Mouse (Mus musculus) limb, embryonic 14.5 days (tissue): ENCODE measurements around the gene Ddx3x. TPM values are rescaled to one million over a fixed set of nuclear protein-coding genes. Genes with fewer than 3 reads are reported as not detected.
"Not testable (repeated sequence)": the region's sequence is repeated elsewhere in the genome, so short reads cannot be mapped to it uniquely, and the experiment has no call there.

Experiments
- ATAC-seq: fragments of 200-750 bp; cut with Nextera tagmentation; 2 replicates; pipeline ENCODE4 v1.8.0; 2017; ENCODE audit warnings: low read depth, moderate number of reproducible peaks, moderate TSS enrichment; ENCODE audit not compliant: low FRiP score
- DNase-seq: peaks from one replicate; pipeline ENCODE4 v3.0.0-alpha.2; 2015; ENCODE audit warnings: low spot score
- H3K27ac ChIP-seq: fragments of 300-500 bp; sonication (generic); replicated peaks from 2 replicates; pipeline ENCODE4 v1.5.1; 2014; ENCODE audit warnings: low read depth, mild to moderate bottlenecking, low read length, moderate library complexity, mixed read lengths
- H3K27me3 ChIP-seq: fragments of 300-500 bp; sonication (generic); 2 replicates; pipeline ENCODE4 v1.6.1; 2014; ENCODE audit warnings: low read length, mixed read lengths; ENCODE audit not compliant: control insufficient read depth, insufficient read depth
- H3K36me3 ChIP-seq: fragments of 300-500 bp; sonication (generic); 2 replicates; pipeline ENCODE4 v1.6.1; 2014; ENCODE audit warnings: mild to moderate bottlenecking, low read length, moderate library complexity, mixed read lengths; ENCODE audit not compliant: control insufficient read depth, insufficient read depth
- H3K4me1 ChIP-seq: fragments of 300-500 bp; sonication (generic); 2 replicates; pipeline ENCODE4 v1.6.1; 2014; ENCODE audit warnings: antibody characterized with exemption, low read length, mixed read lengths; ENCODE audit not compliant: control insufficient read depth, insufficient read depth
- H3K4me2 ChIP-seq: fragments of 300-500 bp; sonication (generic); replicated peaks from 2 replicates; pipeline ENCODE4 v1.6.1; 2014; ENCODE audit warnings: low read depth, mild to moderate bottlenecking, low read length, moderate library complexity; ENCODE audit not compliant: severe bottlenecking
- H3K4me3 ChIP-seq: fragments of 300-500 bp; sonication (generic); replicated peaks from 2 replicates; pipeline ENCODE4 v1.5.1; 2014; ENCODE audit warnings: low read length
- H3K9ac ChIP-seq: fragments of 300-500 bp; sonication (generic); 2 replicates; pipeline ENCODE4 v1.6.1; 2014; ENCODE audit warnings: mild to moderate bottlenecking, low read depth, low read length, moderate library complexity; ENCODE audit not compliant: severe bottlenecking
- H3K9me3 ChIP-seq: fragments of 300-500 bp; sonication (generic); 2 replicates; pipeline ENCODE4 v1.6.1; 2016; ENCODE audit warnings: low read length; ENCODE audit not compliant: control insufficient read depth
- POLR2A ChIP-seq: fragments of 200-500 bp; IDR thresholded peaks from 2 replicates; pipeline ENCODE4 v1.8.0; 2012; ENCODE audit warnings: inconsistent platforms, mild to moderate bottlenecking, moderate library complexity, borderline replicate concordance; ENCODE audit not compliant: insufficient read depth, insufficient read length; ENCODE audit errors: extremely low read depth
- WGBS: fragments of 180-500 bp; shearing (Covaris S2); extraction: QIAGEN DNeasy Blood & Tissue Kit; methylation state at CpG from one replicate; pipeline ENCODE4 v1.1.7; 2014; 5-methylcytosine and 5-hydroxymethylcytosine counted together
- polyA plus RNA-seq, 2 experiments: library from polyadenylated mRNA; depleted of rRNA in 1 of 2; stranded (reverse) in 1 of 2; unstranded in 1 of 2; fragments of >200 nt; fragmentation: Nextera tagmentation in 1 of 2; extraction: Ambion mirVana in 1 of 2; gene quantifications; 2 replicates each; pipeline versions ENCODE4 v1.2.1 to v1.2.3; 2012 to 2014

Ddx3x gene
- polyA plus RNA-seq (2012; rRNA removed), result 91.4 and 100 TPM in 2 replicates
- polyA plus RNA-seq (2014; fragmentation: Nextera tagmentation; extraction: Ambion mirVana), result 126 and 159 TPM in 2 replicates

DNA sequence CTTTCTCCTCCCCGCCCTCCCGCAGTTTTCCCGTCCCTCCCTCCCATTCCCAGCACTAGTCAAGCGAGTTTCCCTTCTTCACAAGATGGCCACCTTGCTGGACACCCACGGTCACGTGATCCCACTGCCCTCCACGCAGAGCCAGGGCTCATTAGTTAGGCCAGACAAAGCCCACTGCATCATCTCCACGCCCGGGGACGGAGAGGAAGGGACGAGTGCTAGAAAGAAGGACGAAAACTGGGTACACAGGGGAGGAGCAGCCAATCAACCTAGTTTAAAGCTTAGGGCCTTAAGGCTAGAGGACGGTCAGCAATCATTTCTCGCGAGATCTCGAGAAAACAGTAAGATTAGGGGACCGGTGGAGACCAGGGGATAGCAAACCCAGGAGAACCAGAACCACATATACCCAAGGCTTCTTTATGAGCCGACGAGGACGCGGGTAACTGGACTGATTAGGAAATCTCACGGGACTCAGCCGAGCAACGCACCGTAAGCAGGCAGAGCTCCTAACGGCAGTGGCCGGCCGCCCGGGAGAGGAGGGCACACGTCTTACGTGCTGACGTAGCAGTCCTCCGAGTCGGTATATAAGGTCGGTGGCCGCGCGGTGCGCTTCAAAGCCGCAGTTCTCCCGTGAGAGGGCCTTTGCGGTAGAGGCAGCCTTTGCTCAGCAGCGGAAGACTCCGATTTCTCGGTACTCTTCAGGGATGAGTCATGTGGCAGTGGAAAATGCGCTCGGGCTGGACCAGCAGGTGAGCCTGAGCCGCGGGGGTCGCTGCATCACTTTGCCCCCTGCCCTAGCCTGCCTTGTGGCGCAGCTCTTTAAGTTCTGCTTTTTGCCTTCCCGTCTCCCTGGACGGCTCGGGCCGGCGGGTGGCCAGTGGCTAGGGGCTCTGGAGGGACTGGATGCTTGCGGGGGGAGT, at the start of gene Ddx3x:
Gene Ddx3x, plus strand, starts transcription at position 562 of the 920 bp plus-strand sequence.
- Histone ChIP-seq H3K27ac (peak within 1 kb of the TSS; percentile 99), H3K9me3 (no peaks in the 10 kb centered on the region), H3K4me1 (no peaks in the 10 kb centered on the region), H3K4me2 (peak within 1 kb of the TSS; percentile 70), H3K9ac (peak within 1 kb of the TSS; percentile 99), H3K36me3 (peaks cover 17% of the 10 kb centered on the region), H3K27me3 (no peaks in the 10 kb centered on the region), H3K4me3 (peak within 1 kb of the TSS; percentile 87)
- 3% methylated on average over 52 of the region's 57 CpGs for WGBS
- peak; percentile 89 for DNase-seq
- TF ChIP-seq POLR2A, result peak; percentile 98; the same call in 1 of the 2 replicates
- peak; percentile 92 for ATAC-seq

DNA sequence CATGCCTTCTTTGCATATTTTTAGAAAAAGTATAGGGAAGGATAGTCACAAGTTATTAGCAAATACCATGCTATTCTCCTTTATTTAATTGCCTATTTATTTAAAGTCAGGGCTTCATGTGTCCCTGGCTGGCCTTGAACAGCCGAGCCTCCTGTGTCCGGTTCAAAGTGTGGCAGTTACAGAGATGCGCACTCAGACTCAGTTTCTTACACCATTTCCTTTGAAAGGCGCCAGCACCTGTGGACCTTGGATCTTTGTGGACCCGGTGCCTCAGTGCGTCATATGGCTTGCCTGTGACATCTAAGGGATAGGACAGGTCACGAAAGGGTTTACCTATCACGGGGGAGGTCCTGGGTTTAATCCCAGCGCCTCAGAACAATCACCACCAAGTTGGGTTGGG, 49.5 kb upstream of the Ddx3x start:
- peak overlapping the region; percentile 24 for H3K4me3 ChIP-seq
- no peaks in the 10 kb centered on the region for H3K9me3 ChIP-seq
- H3K4me2 ChIP-seq, result peak overlapping the region; percentile 49
- H3K27me3 ChIP-seq, result no peaks in the 10 kb centered on the region
- H3K9ac ChIP-seq, result peak overlapping the region; percentile 44; the same call in 1 of the 2 replicates
- 39% methylated on average over 9 of the region's 9 CpGs for WGBS
- no peaks in the 10 kb centered on the region for H3K36me3 ChIP-seq
- peak overlapping the region; percentile 80 for H3K27ac ChIP-seq
- TF ChIP-seq POLR2A, result no peak
- DNase-seq (no peak), ATAC-seq (no peak)
- H3K4me1 ChIP-seq, result no peaks in the 10 kb centered on the region

DNA sequence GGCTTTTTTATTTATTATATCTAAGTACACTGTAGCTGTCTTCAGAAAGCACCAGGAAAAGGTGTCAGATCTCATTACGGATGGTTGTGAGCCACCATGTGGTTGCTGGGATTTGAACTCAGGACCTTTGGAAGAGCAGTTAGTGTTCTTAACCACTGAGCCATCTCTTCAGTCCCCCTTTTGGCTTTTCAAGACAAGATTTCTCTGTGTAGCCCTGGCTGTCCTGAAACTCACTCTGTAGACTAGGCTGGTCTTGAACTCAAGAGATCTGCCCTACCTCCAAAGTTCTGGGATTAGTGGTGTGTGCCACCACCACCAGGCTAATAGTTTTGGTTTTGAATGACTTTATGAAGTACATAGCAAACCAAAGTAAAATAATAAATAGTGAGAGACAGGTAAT, 47.9 kb upstream of the Ddx3x start:
- WGBS, result 80% methylated on average over 1 of the region's 1 CpGs
- not testable (repeated sequence) for H3K4me2 ChIP-seq, H3K27me3 ChIP-seq

DNA sequence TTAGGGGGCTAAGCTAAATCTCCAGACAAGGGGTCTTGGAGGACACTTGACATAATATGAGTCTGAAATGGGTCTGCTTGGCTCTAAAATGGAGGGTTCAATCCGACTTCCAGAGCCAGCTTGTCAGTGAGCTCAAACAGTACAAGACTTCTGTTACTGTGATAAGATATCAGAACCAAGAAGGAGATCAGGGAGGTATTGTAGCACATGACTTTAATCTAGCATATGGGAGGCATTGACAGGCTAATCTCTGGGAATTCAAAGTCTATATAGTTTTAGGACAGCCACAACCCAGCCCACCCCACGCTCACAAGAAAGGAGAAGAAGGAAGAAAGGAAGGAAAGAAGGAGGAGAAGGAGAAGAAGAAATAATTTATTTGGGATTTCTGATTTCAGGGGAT, 47.1 kb upstream of the Ddx3x start:
- H3K36me3 ChIP-seq, result no peaks in the 10 kb centered on the region
- H3K4me2 ChIP-seq, result no peak overlapping the region
- no peaks in the 10 kb centered on the region for H3K27me3 ChIP-seq
- no peak overlapping the region for H3K27ac ChIP-seq
- H3K9ac ChIP-seq, result no peak overlapping the region
- WGBS, result 64% methylated on average over 2 of the region's 2 CpGs
- H3K4me1 ChIP-seq, result no peaks in the 10 kb centered on the region
- no peaks in the 10 kb centered on the region for H3K9me3 ChIP-seq
- DNase-seq (no peak), ATAC-seq (no peak)
- no peak for TF ChIP-seq POLR2A
- H3K4me3 ChIP-seq, result no peak overlapping the region

More for the DNA sequence above, 47.9 kb upstream of the Ddx3x start:
- not testable (repeated sequence) for H3K4me3 ChIP-seq, H3K27ac ChIP-seq, ATAC-seq, H3K9me3 ChIP-seq, H3K36me3 ChIP-seq, H3K4me1 ChIP-seq, H3K9ac ChIP-seq, DNase-seq

DNA sequence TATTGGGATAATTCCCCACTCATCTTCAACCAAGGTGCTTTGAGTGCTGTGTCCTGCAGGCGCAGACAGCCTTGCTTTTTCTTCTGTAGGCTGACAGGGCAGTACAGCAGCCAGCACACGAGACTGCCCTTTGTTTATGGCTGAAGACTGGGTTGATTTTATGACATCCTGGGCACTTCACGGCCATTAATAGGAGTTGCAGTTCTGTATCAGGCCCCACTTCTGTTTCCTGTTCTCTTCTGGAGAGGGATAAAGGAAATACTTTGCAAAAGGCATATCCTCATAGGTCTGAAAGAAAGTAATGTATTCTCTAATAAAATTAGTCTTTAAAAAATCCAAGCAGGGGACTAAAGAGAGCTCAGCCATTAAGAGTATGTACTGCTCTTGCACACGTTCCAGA, 46.1 kb upstream of the Ddx3x start:
- Histone ChIP-seq H3K27me3 (no peaks in the 10 kb centered on the region), H3K4me2 (no peak overlapping the region), H3K27ac (peak overlapping the region; percentile 33; the same call in 1 of the 2 replicates), H3K9me3 (no peaks in the 10 kb centered on the region), H3K4me1 (no peaks in the 10 kb centered on the region), H3K9ac (no peak overlapping the region), H3K4me3 (no peak overlapping the region), H3K36me3 (no peaks in the 10 kb centered on the region)
- DNase-seq (no peak), ATAC-seq (no peak)
- no peak for TF ChIP-seq POLR2A
- WGBS, result 19% methylated on average over 4 of the region's 4 CpGs
